Mouse (Mus musculus) liver, embryonic 11.5 days (tissue): ENCODE measurements at regions not wholly inside any gene's neighbourhood (a gene's known extent, or its start where the extent isn't known, plus 50 kb on each side); places are given as distances from the start of the nearest gene placed in this dataset.

ENCODE experiments used
- ATAC-seq: fragments of 200-750 bp; cut with Nextera tagmentation; replicated peaks from 2 replicates; pipeline ENCODE4 v1.8.0; 2017; ENCODE audit warnings: moderate number of reproducible peaks, mild to moderate bottlenecking, moderate TSS enrichment, moderate library complexity; ENCODE audit not compliant: low FRiP score
- DNase-seq: peaks from one replicate; pipeline ENCODE4 v3.0.0-alpha.2; 2017; ENCODE audit warnings: low spot score
- H3K27ac ChIP-seq: fragments of 300-500 bp; sonication (generic); 2 replicates; pipeline ENCODE4 v1.5.1; 2014; ENCODE audit warnings: mild to moderate bottlenecking, low read depth, low read length, control low read depth
- H3K27me3 ChIP-seq: fragments of 300-500 bp; sonication (generic); replicated peaks from 2 replicates; pipeline ENCODE4 v1.6.1; 2014; ENCODE audit warnings: low read length, mixed read lengths; ENCODE audit not compliant: control insufficient read depth, insufficient read depth
- H3K36me3 ChIP-seq: fragments of 300-500 bp; sonication (generic); 2 replicates; pipeline ENCODE4 v1.6.1; 2014; ENCODE audit warnings: mild to moderate bottlenecking, low read length, moderate library complexity, mixed read lengths; ENCODE audit not compliant: control insufficient read depth, insufficient read depth
- H3K4me1 ChIP-seq: fragments of 300-500 bp; sonication (generic); replicated peaks from 2 replicates; pipeline ENCODE4 v1.6.1; 2014; ENCODE audit warnings: low read length, mixed read lengths; ENCODE audit not compliant: control insufficient read depth, insufficient read depth
- H3K4me2 ChIP-seq: fragments of 300-500 bp; sonication (generic); 2 replicates; pipeline ENCODE4 v1.6.1; 2014; ENCODE audit warnings: mild to moderate bottlenecking, control low read depth, moderate library complexity
- H3K4me3 ChIP-seq: fragments of 300-500 bp; sonication (generic); 2 replicates; pipeline ENCODE4 v1.5.1; 2014; ENCODE audit warnings: low read depth, low read length, control low read depth
- H3K9ac ChIP-seq: fragments of 300-500 bp; sonication (generic); 2 replicates; pipeline ENCODE4 v1.6.1; 2014; ENCODE audit warnings: low read depth, low read length, control low read depth
- H3K9me3 ChIP-seq: fragments of 300-500 bp; sonication (generic); 2 replicates; pipeline ENCODE4 v1.6.1; 2016; ENCODE audit warnings: low read length, inconsistent platforms, mixed read lengths; ENCODE audit not compliant: control insufficient read depth
- WGBS: fragments of 180-500 bp; shearing (Covaris S2); extraction: QIAGEN DNeasy Blood & Tissue Kit; methylation state at CpG from one replicate; pipeline ENCODE4 v1.1.7; 2014; 5-methylcytosine and 5-hydroxymethylcytosine counted together

GRCm38 (mm10) chrX:99222017-99222416, 86.1 kb downstream of the Efnb1 start:
- Histone ChIP-seq H3K4me1 (no peaks in the 10 kb centered on the region), H3K27ac (no peak overlapping the region), H3K4me3 (no peak overlapping the region), H3K9ac (no peak overlapping the region), H3K36me3 (no peaks in the 10 kb centered on the region), H3K9me3 (no peaks in the 10 kb centered on the region), H3K27me3 (peaks cover 60% of the 10 kb centered on the region), H3K4me2 (no peak overlapping the region)
- no peak for DNase-seq
- no peak for ATAC-seq
- WGBS = 65% methylated on average over 5 of the region's 5 CpGs

GRCm38 (mm10) chrX:99220674-99221455, 84.9 kb downstream of the Efnb1 start:
- Histone ChIP-seq H3K36me3 (no peaks in the 10 kb centered on the region), H3K4me1 (no peaks in the 10 kb centered on the region), H3K9me3 (no peaks in the 10 kb centered on the region), H3K9ac (no peak overlapping the region), H3K27ac (no peak overlapping the region), H3K4me2 (no peak overlapping the region), H3K27me3 (peaks cover 66% of the 10 kb centered on the region), H3K4me3 (no peak overlapping the region)
- 64% methylated on average over 8 of the region's 8 CpGs for WGBS
- ATAC-seq (no peak), DNase-seq (no peak)

- DNase-seq = no peak
- peaks cover 49% of the 10 kb centered on the region for H3K27me3 ChIP-seq
- H3K36me3 ChIP-seq = no peaks in the 10 kb centered on the region
- no peak for ATAC-seq
- H3K4me2 ChIP-seq = no peak overlapping the region
- no peak overlapping the region for H3K27ac ChIP-seq
- 37% methylated on average over 7 of the region's 7 CpGs for WGBS
- no peak overlapping the region for H3K9ac ChIP-seq
- no peaks in the 10 kb centered on the region for H3K9me3 ChIP-seq
- H3K4me3 ChIP-seq = no peak overlapping the region
- H3K4me1 ChIP-seq = no peaks in the 10 kb centered on the region
These were observed 82.3 kb downstream of the Efnb1 start for GRCm38 (mm10) chrX:99218213-99218612.

- peak overlapping the region; percentile 40; the same call in 1 of the 2 replicates for H3K9ac ChIP-seq
- peak; percentile 35 for ATAC-seq
- H3K27ac ChIP-seq = no peak overlapping the region
These were observed 80.9 kb downstream of the Efnb1 start for GRCm38 (mm10) chrX:99216633-99217459.

GRCm38 (mm10) chrX:99215931-99216330, 80.0 kb downstream of the Efnb1 start:
- no peak overlapping the region for H3K27ac ChIP-seq
- 70% methylated on average over 5 of the region's 5 CpGs for WGBS
- peaks cover 49% of the 10 kb centered on the region for H3K27me3 ChIP-seq
- H3K36me3 ChIP-seq = no peaks in the 10 kb centered on the region
- DNase-seq = no peak
- H3K9ac ChIP-seq = no peak overlapping the region
- no peak for ATAC-seq
- no peaks in the 10 kb centered on the region for H3K9me3 ChIP-seq
- no peak overlapping the region for H3K4me3 ChIP-seq
- no peaks in the 10 kb centered on the region for H3K4me1 ChIP-seq
- H3K4me2 ChIP-seq = no peak overlapping the region

More at GRCm38 (mm10) chrX:99216633-99217459, 80.9 kb downstream of the Efnb1 start:
- Histone ChIP-seq H3K27me3 (peaks cover 47% of the 10 kb centered on the region), H3K4me3 (peak overlapping the region; percentile 38), H3K4me2 (peak overlapping the region; percentile 59), H3K4me1 (no peaks in the 10 kb centered on the region), H3K36me3 (no peaks in the 10 kb centered on the region), H3K9me3 (no peaks in the 10 kb centered on the region)
- 14% methylated on average over 50 of the region's 60 CpGs for WGBS
- DNase-seq = no peak

GRCm38 (mm10) chrX:99215111-99215510, 79.2 kb downstream of the Efnb1 start:
- DNase-seq = no peak
- Histone ChIP-seq H3K9ac (no peak overlapping the region), H3K27ac (no peak overlapping the region), H3K4me3 (no peak overlapping the region), H3K4me2 (no peak overlapping the region), H3K36me3 (no peaks in the 10 kb centered on the region), H3K27me3 (peaks cover 47% of the 10 kb centered on the region), H3K9me3 (no peaks in the 10 kb centered on the region), H3K4me1 (no peaks in the 10 kb centered on the region)
- WGBS = 61% methylated on average over 7 of the region's 7 CpGs
- ATAC-seq = no peak

GRCm38 (mm10) chrX:99213565-99214153, 77.7 kb downstream of the Efnb1 start:
- 62% methylated on average over 6 of the region's 6 CpGs for WGBS
- Histone ChIP-seq H3K4me3 (no peak overlapping the region), H3K9ac (no peak overlapping the region), H3K27ac (no peak overlapping the region), H3K27me3 (peaks cover 40% of the 10 kb centered on the region), H3K36me3 (no peaks in the 10 kb centered on the region), H3K4me2 (no peak overlapping the region), H3K4me1 (no peaks in the 10 kb centered on the region), H3K9me3 (no peaks in the 10 kb centered on the region)
- DNase-seq = no peak
- no peak for ATAC-seq

- ATAC-seq (no peak), DNase-seq (no peak)
- H3K4me3 ChIP-seq = no peak overlapping the region
- H3K36me3 ChIP-seq = no peaks in the 10 kb centered on the region
- H3K4me1 ChIP-seq = no peaks in the 10 kb centered on the region
- H3K27me3 ChIP-seq = peaks cover 37% of the 10 kb centered on the region
- 69% methylated on average over 6 of the region's 6 CpGs for WGBS
- H3K9ac ChIP-seq = no peak overlapping the region
- H3K9me3 ChIP-seq = no peaks in the 10 kb centered on the region
- no peak overlapping the region for H3K4me2 ChIP-seq
- H3K27ac ChIP-seq = no peak overlapping the region
These were observed 68.1 kb downstream of the Efnb1 start for GRCm38 (mm10) chrX:99204077-99204476.
